Mouse (Mus musculus) heart, embryonic 12.5 days (tissue): ENCODE data around the gene Ppm1b. TPM values are rescaled to one million over a fixed set of nuclear protein-coding genes. Genes with fewer than 3 reads are reported as not detected.

Source experiments
- ATAC-seq: fragments of 200-750 bp; cut with Nextera tagmentation; 2 replicates; pipeline ENCODE4 v1.8.0; 2017; ENCODE audit warnings: moderate TSS enrichment, moderate library complexity; ENCODE audit not compliant: insufficient number of reproducible peaks, low FRiP score
- H3K27ac ChIP-seq: fragments of 300-500 bp; sonication (generic); 2 replicates; pipeline ENCODE4 v1.5.1; 2016; ENCODE audit warnings: mild to moderate bottlenecking, moderate library complexity; ENCODE audit not compliant: poor library complexity, severe bottlenecking
- H3K27me3 ChIP-seq: fragments of 300-500 bp; sonication (generic); replicated peaks from 2 replicates; pipeline ENCODE4 v1.6.1; 2016; ENCODE audit warnings: mild to moderate bottlenecking, moderate library complexity
- H3K36me3 ChIP-seq: fragments of 300-500 bp; sonication (generic); 2 replicates; pipeline ENCODE4 v1.6.1; 2016; ENCODE audit warnings: mild to moderate bottlenecking, moderate library complexity
- H3K4me1 ChIP-seq: fragments of 300-500 bp; sonication (generic); replicated peaks from 2 replicates; pipeline ENCODE4 v1.6.1; 2016; ENCODE audit warnings: mild to moderate bottlenecking
- H3K4me2 ChIP-seq: fragments of 300-500 bp; sonication (generic); 2 replicates; pipeline ENCODE4 v1.6.1; 2016; ENCODE audit warnings: mild to moderate bottlenecking, moderate library complexity
- H3K4me3 ChIP-seq: fragments of 300-500 bp; sonication (generic); 2 replicates; pipeline ENCODE4 v1.5.1; 2016; ENCODE audit warnings: mild to moderate bottlenecking
- H3K9ac ChIP-seq: fragments of 300-500 bp; sonication (generic); 2 replicates; pipeline ENCODE4 v1.6.1; 2016; ENCODE audit warnings: mild to moderate bottlenecking, moderate library complexity
- H3K9me3 ChIP-seq: fragments of 300-500 bp; sonication (generic); replicated peaks from 2 replicates; pipeline ENCODE4 v1.6.1; 2016; ENCODE audit warnings: mild to moderate bottlenecking, moderate library complexity
- WGBS: fragments of 180-500 bp; shearing (Covaris S2); methylation state at CpG from one replicate; pipeline ENCODE4 v1.1.7; 2016; 5-methylcytosine and 5-hydroxymethylcytosine counted together
- polyA plus RNA-seq: library from polyadenylated mRNA; unstranded; fragments of >200 nt; fragmentation: Nextera tagmentation; extraction: Ambion mirVana; gene quantifications from 2 replicates; pipeline ENCODE4 v1.2.1, GENCODE M21; 2016

The Ppm1b gene
- polyA plus RNA-seq, 1 experiment from 2014 or later, result 73.9 TPM

- Histone ChIP-seq H3K9me3 (no peaks in the 10 kb centered on the region), H3K27ac (no peak overlapping the region), H3K9ac (no peak overlapping the region), H3K36me3 (peaks cover 6% of the 10 kb centered on the region; the same call in 1 of the 2 replicates), H3K4me1 (peaks cover 18% of the 10 kb centered on the region), H3K4me3 (no peak overlapping the region), H3K4me2 (no peak overlapping the region), H3K27me3 (no peaks in the 10 kb centered on the region)
- no peak for ATAC-seq
- 82% methylated on average over 2 of the region's 2 CpGs for WGBS
Measured at GRCm38 (mm10) chr17:84982735-84983134, 26.2 kb downstream of the Ppm1b start.

- Histone ChIP-seq H3K36me3 (no peaks in the 10 kb centered on the region), H3K4me3 (no peak overlapping the region), H3K9ac (no peak overlapping the region), H3K27ac (no peak overlapping the region), H3K4me2 (no peak overlapping the region), H3K9me3 (no peaks in the 10 kb centered on the region), H3K27me3 (no peaks in the 10 kb centered on the region), H3K4me1 (peaks cover 28% of the 10 kb centered on the region)
- 49% methylated on average over 5 of the region's 5 CpGs for WGBS
- no peak for ATAC-seq
Measured at GRCm38 (mm10) chr17:84986368-84986767, 29.8 kb downstream of the Ppm1b start.

GRCm38 (mm10) chr17:84987834-84988410 lies 31.4 kb downstream of the Ppm1b start:
- peak; percentile 67 for ATAC-seq
- WGBS, result 82% methylated on average over 3 of the region's 3 CpGs
- H3K9ac ChIP-seq, result no peak overlapping the region
- H3K27me3 ChIP-seq, result no peaks in the 10 kb centered on the region
- H3K4me1 ChIP-seq, result peaks cover 28% of the 10 kb centered on the region
- no peaks in the 10 kb centered on the region for H3K36me3 ChIP-seq
- no peak overlapping the region for H3K4me3 ChIP-seq
- H3K27ac ChIP-seq, result 0 out of 2 replicates have a peak overlapping the region, but pooled peaks have one; percentile 12
- no peaks in the 10 kb centered on the region for H3K9me3 ChIP-seq
- H3K4me2 ChIP-seq, result no peak overlapping the region

- H3K9ac ChIP-seq, result no peak overlapping the region
- no peak overlapping the region for H3K4me2 ChIP-seq
- peaks cover 28% of the 10 kb centered on the region for H3K4me1 ChIP-seq
- H3K9me3 ChIP-seq, result no peaks in the 10 kb centered on the region
- H3K27ac ChIP-seq, result no peak overlapping the region
- H3K4me3 ChIP-seq, result no peak overlapping the region
- H3K36me3 ChIP-seq, result no peaks in the 10 kb centered on the region
- no peaks in the 10 kb centered on the region for H3K27me3 ChIP-seq
- no peak for ATAC-seq
Measured at GRCm38 (mm10) chr17:84988514-84988913, 32.0 kb downstream of the Ppm1b start.

- H3K27me3 ChIP-seq, result no peaks in the 10 kb centered on the region
- no peak overlapping the region for H3K27ac ChIP-seq
- no peaks in the 10 kb centered on the region for H3K9me3 ChIP-seq
- H3K9ac ChIP-seq, result no peak overlapping the region
- no peak for ATAC-seq
- peaks cover 18% of the 10 kb centered on the region for H3K4me1 ChIP-seq
- peaks cover 18% of the 10 kb centered on the region for H3K36me3 ChIP-seq
- no peak overlapping the region for H3K4me2 ChIP-seq
- 65% methylated on average over 6 of the region's 6 CpGs for WGBS
- H3K4me3 ChIP-seq, result no peak overlapping the region
Measured at GRCm38 (mm10) chr17:84995844-84996243, 39.3 kb downstream of the Ppm1b start.

- Histone ChIP-seq H3K9ac (no peak overlapping the region), H3K27ac (no peak overlapping the region), H3K4me2 (no peak overlapping the region), H3K36me3 (peaks cover 18% of the 10 kb centered on the region), H3K4me3 (no peak overlapping the region), H3K9me3 (no peaks in the 10 kb centered on the region), H3K4me1 (peaks cover 18% of the 10 kb centered on the region), H3K27me3 (no peaks in the 10 kb centered on the region)
- WGBS, result 90% methylated on average over 1 of the region's 1 CpGs
- no peak for ATAC-seq
Measured at GRCm38 (mm10) chr17:84997639-84998038, 41.1 kb downstream of the Ppm1b start.

GRCm38 (mm10) chr17:84999636-85000035 lies 43.1 kb downstream of the Ppm1b start:
- 42% methylated on average over 10 of the region's 10 CpGs for WGBS
- H3K4me1 ChIP-seq, result peaks cover 18% of the 10 kb centered on the region
- no peak for ATAC-seq
- H3K4me3 ChIP-seq, result no peak overlapping the region
- peak overlapping the region; percentile 45; the same call in 1 of the 2 replicates for H3K27ac ChIP-seq
- H3K27me3 ChIP-seq, result no peaks in the 10 kb centered on the region
- H3K36me3 ChIP-seq, result peaks cover 22% of the 10 kb centered on the region
- H3K4me2 ChIP-seq, result no peak overlapping the region
- no peak overlapping the region for H3K9ac ChIP-seq
- H3K9me3 ChIP-seq, result no peaks in the 10 kb centered on the region

- Histone ChIP-seq H3K36me3 (peaks cover 19% of the 10 kb centered on the region), H3K27ac (no peak overlapping the region), H3K9ac (no peak overlapping the region), H3K9me3 (no peaks in the 10 kb centered on the region), H3K4me1 (peaks cover 5% of the 10 kb centered on the region; the same call in 1 of the 2 replicates), H3K4me2 (no peak overlapping the region), H3K27me3 (no peaks in the 10 kb centered on the region), H3K4me3 (no peak overlapping the region)
- ATAC-seq, result no peak
- WGBS, result 85% methylated on average over 6 of the region's 6 CpGs
Measured at GRCm38 (mm10) chr17:85013485-85013884, 56.9 kb downstream of the Ppm1b start.

- no peak for ATAC-seq
- Histone ChIP-seq H3K4me1 (peaks cover 5% of the 10 kb centered on the region; the same call in 1 of the 2 replicates), H3K4me2 (no peak overlapping the region), H3K9me3 (no peaks in the 10 kb centered on the region), H3K9ac (no peak overlapping the region), H3K27me3 (no peaks in the 10 kb centered on the region), H3K4me3 (no peak overlapping the region), H3K36me3 (peaks cover 19% of the 10 kb centered on the region), H3K27ac (no peak overlapping the region)
- 94% methylated on average over 3 of the region's 3 CpGs for WGBS
Measured at GRCm38 (mm10) chr17:85014632-85015031, 58.1 kb downstream of the Ppm1b start.

- Histone ChIP-seq H3K36me3 (no peaks in the 10 kb centered on the region), H3K9ac (no peak overlapping the region), H3K4me1 (peaks cover 8% of the 10 kb centered on the region; the same call in 1 of the 2 replicates), H3K27me3 (no peaks in the 10 kb centered on the region), H3K4me2 (no peak overlapping the region), H3K9me3 (no peaks in the 10 kb centered on the region), H3K4me3 (no peak overlapping the region), H3K27ac (no peak overlapping the region)
- WGBS, result 85% methylated on average over 3 of the region's 3 CpGs
- ATAC-seq, result no peak
Measured at GRCm38 (mm10) chr17:85018344-85018743, 61.8 kb downstream of the Ppm1b start.

- Histone ChIP-seq H3K4me1 (peaks cover 9% of the 10 kb centered on the region; the same call in 1 of the 2 replicates), H3K36me3 (no peaks in the 10 kb centered on the region), H3K27me3 (no peaks in the 10 kb centered on the region), H3K4me3 (no peak overlapping the region), H3K9ac (no peak overlapping the region), H3K4me2 (no peak overlapping the region), H3K9me3 (no peaks in the 10 kb centered on the region), H3K27ac (no peak overlapping the region)
- 74% methylated on average over 5 of the region's 5 CpGs for WGBS
- no peak for ATAC-seq
Measured at GRCm38 (mm10) chr17:85018794-85019193, 62.3 kb downstream of the Ppm1b start.

GRCm38 (mm10) chr17:85020343-85020742 lies 63.8 kb downstream of the Ppm1b start:
- no peak overlapping the region for H3K27ac ChIP-seq
- H3K9ac ChIP-seq, result no peak overlapping the region
- H3K36me3 ChIP-seq, result no peaks in the 10 kb centered on the region
- H3K4me3 ChIP-seq, result no peak overlapping the region
- no peaks in the 10 kb centered on the region for H3K9me3 ChIP-seq
- peaks cover 9% of the 10 kb centered on the region; the same call in 1 of the 2 replicates for H3K4me1 ChIP-seq
- H3K27me3 ChIP-seq, result no peaks in the 10 kb centered on the region
- no peak for ATAC-seq
- WGBS, result 84% methylated on average over 3 of the region's 3 CpGs
- H3K4me2 ChIP-seq, result no peak overlapping the region
